Mouse (Mus musculus) heart, postnatal 0 days (tissue): ENCODE measurements at regions not wholly inside any gene's neighbourhood (a gene's known extent, or its start where the extent isn't known, plus 50 kb on each side); places are given as distances from the start of the nearest gene placed in this dataset.

Source experiments
- CTCF ChIP-seq: IDR thresholded peaks from 2 replicates; pipeline ENCODE4 v1.5.1; 2016; ENCODE audit warnings: antibody characterized with exemption, control low read depth, low read depth
- EP300 ChIP-seq: IDR thresholded peaks from 2 replicates; pipeline ENCODE4 v1.6.1; 2016; ENCODE audit warnings: antibody characterized with exemption, low read depth

DNA sequence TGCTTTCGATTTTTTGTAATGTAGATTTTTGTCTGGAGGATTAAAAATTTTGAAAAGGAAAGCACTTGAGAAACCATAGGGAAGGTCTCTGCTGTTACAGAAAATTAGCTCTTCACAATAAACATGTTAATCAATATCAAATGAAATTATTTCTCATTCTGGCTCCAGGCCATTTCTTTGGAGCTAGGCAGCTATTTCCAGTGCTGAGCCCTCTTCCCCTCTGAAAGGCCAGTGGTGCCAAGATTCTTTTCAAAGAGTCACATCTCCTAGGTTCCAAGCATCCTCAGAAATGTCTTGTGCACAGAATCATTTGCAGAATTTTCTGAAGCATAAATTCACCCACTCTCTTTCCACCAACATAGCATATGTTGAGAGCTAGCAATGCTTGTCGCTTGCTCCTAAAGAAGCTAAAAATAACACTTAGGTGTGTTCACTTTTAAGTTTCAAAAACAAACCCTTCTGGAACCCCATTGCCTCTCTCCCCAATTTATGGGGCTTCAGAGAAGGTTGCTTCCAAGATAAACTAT, 357.2 kb downstream of the Sec23a start:
- no peak for TF ChIP-seq CTCF
- TF ChIP-seq EP300 = no peak
